Mouse (Mus musculus): ENCODE results near the gene Ubxn1.
"Not testable (repeated sequence)": the region's sequence is repeated elsewhere in the genome, so short reads cannot be mapped to it uniquely, and the experiment has no call there.

GRCm38 (mm10) chr19:8836327-8836726, 35.0 kb upstream of the Ubxn1 start:
- TF ChIP-seq CTCF, EP300 (IDR thresholded peaks at IDR 0.05): not testable (repeated sequence)
